8 mouse cellular contexts compared by ENCODE assay signal in the genomic region with DNA sequence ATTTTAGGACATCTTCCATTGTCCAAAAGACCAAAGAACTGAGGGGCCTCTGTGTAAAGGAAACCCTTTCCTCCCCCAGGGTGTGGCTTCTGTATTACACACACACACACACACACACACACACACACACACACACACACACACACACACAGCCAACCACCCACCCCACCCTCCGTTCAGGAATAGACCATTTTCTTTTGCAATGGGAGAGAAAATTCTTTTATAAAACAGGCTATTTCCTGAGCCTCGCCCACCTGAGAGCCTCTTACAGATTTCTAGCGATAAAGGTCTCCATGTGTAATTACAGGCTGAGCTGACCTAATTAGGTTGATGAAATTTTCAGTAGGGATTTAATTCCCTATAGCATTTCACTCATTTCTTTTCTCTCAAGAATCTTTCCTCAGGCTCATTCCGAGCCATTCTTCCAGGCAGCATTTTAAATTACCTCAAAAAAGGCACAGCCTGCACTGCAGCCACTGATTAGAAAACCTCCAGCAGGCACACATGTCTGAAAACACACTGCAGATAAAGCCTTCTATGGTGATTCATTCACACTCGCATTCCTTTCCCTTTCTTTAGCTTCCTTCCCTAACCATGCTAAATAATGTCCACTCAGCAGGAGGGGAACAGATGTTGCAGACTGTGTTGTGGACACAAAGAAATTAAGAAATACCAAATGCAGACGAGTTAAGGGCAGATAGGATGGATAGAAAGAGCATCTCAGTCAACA.
DNase-seq lines count a peak whose midpoint lies in the region; ATAC-seq and TF ChIP-seq lines count a peak whose summit lies in the region.

No protein-coding gene starts in this region.

- H3K27me3 ChIP-seq in stomach, embryonic 16.5 days (ENCODE audit: control insufficient read depth, insufficient read depth, low read length) = no peaks in the 10 kb centered on the region
- no peaks in the 10 kb centered on the region for H3K27me3 ChIP-seq in stomach, postnatal 0 days (ENCODE audit: control insufficient read depth, insufficient read depth, low read length)
- peaks cover 71% of the 10 kb centered on the region for H3K27me3 ChIP-seq in forebrain, embryonic 10.5 days (ENCODE audit: poor library complexity, severe bottlenecking)
- no peaks in the 10 kb centered on the region for H3K27me3 ChIP-seq in midbrain, embryonic 10.5 days (ENCODE audit: low read depth, poor library complexity, severe bottlenecking)

- H3K4me2 ChIP-seq in stomach, embryonic 16.5 days (ENCODE audit: low read depth, low read length) = no peak overlapping the region
- no peak overlapping the region for H3K4me2 ChIP-seq in stomach, postnatal 0 days (replicated peaks; ENCODE audit: low read depth)

- no peak for ATAC-seq in stomach, embryonic 16.5 days (ENCODE audit: insufficient read depth, low FRiP score)
- ATAC-seq in stomach, postnatal 0 days (ENCODE audit: low FRiP score, low TSS enrichment) = no peak

- 33% methylated on average over 6 of the region's 6 CpGs for WGBS in stomach, embryonic 16.5 days
- WGBS in stomach, postnatal 0 days = 33% methylated on average over 6 of the region's 6 CpGs
- WGBS in forebrain, embryonic 10.5 days = 4% methylated on average over 6 of the region's 6 CpGs
- WGBS in midbrain, embryonic 10.5 days = 17% methylated on average over 6 of the region's 6 CpGs

- no peak for TF ChIP-seq EP300 in stomach, postnatal 0 days (optimal IDR thresholded peaks at IDR 0.05)

- H3K36me3 ChIP-seq in stomach, embryonic 16.5 days (ENCODE audit: control insufficient read depth, insufficient read depth, low read length) = no peaks in the 10 kb centered on the region
- H3K36me3 ChIP-seq in stomach, postnatal 0 days (ENCODE audit: control insufficient read depth, insufficient read depth, low read length) = no peaks in the 10 kb centered on the region
- no peaks in the 10 kb centered on the region for H3K36me3 ChIP-seq in forebrain, embryonic 10.5 days (replicated peaks)
- H3K36me3 ChIP-seq in midbrain, embryonic 10.5 days = no peaks in the 10 kb centered on the region

- no peak for DNase-seq in stomach, postnatal 0 days (ENCODE audit: low spot score)
- DNase-seq in forebrain, embryonic 10.5 days (ENCODE audit: extremely low spot score, low spot score) = peak; percentile 55
- DNase-seq in midbrain, embryonic 10.5 days (ENCODE audit: low spot score) = peak; percentile 30
- DNase-seq in B cell, adult 2 months = no peak
- no peak for DNase-seq in kidney, postnatal 36 days
- DNase-seq in ovary, postnatal 10 days (ENCODE audit: low spot score) = no peak
- DNase-seq in gastrocnemius, adult 8-10 months (ENCODE audit: low spot score in 2 of 2) = no peak

- H3K9me3 ChIP-seq in stomach, embryonic 16.5 days (replicated peaks; ENCODE audit: control insufficient read depth, low read length) = no peaks in the 10 kb centered on the region
- no peaks in the 10 kb centered on the region for H3K9me3 ChIP-seq in stomach, postnatal 0 days (ENCODE audit: control insufficient read depth, low read length)
- H3K9me3 ChIP-seq in forebrain, embryonic 10.5 days = no peaks in the 10 kb centered on the region
- no peaks in the 10 kb centered on the region for H3K9me3 ChIP-seq in midbrain, embryonic 10.5 days (replicated peaks)

- no peak overlapping the region for H3K9ac ChIP-seq in stomach, embryonic 16.5 days (ENCODE audit: low read length)
- H3K9ac ChIP-seq in stomach, postnatal 0 days (ENCODE audit: low read length) = no peak overlapping the region

- 0 out of 2 replicates have a peak overlapping the region, but pooled peaks have one; percentile 18 for H3K27ac ChIP-seq in stomach, embryonic 16.5 days (ENCODE audit: low read length)
- no peak overlapping the region for H3K27ac ChIP-seq in stomach, postnatal 0 days (replicated peaks)
- peak overlapping the region; percentile 78 for H3K27ac ChIP-seq in forebrain, embryonic 10.5 days
- peak overlapping the region; percentile 79 for H3K27ac ChIP-seq in midbrain, embryonic 10.5 days (replicated peaks)

- no peak overlapping the region for H3K4me3 ChIP-seq in stomach, embryonic 16.5 days (replicated peaks; ENCODE audit: low read length)
- no peak overlapping the region for H3K4me3 ChIP-seq in stomach, postnatal 0 days (ENCODE audit: low read depth, low read length)
- H3K4me3 ChIP-seq in forebrain, embryonic 10.5 days = peak overlapping the region; percentile 2; the same call in 1 of the 2 replicates
- H3K4me3 ChIP-seq in midbrain, embryonic 10.5 days = peak overlapping the region; percentile 2; the same call in 1 of the 2 replicates

- TF ChIP-seq CTCF in stomach, postnatal 0 days (IDR thresholded peaks at IDR 0.05; ENCODE audit: low read depth) = no peak

- H3K4me1 ChIP-seq in stomach, embryonic 16.5 days (ENCODE audit: control insufficient read depth, insufficient read depth, low read length) = no peaks in the 10 kb centered on the region
- no peaks in the 10 kb centered on the region for H3K4me1 ChIP-seq in stomach, postnatal 0 days (replicated peaks; ENCODE audit: control insufficient read depth, insufficient read depth)
- H3K4me1 ChIP-seq in forebrain, embryonic 10.5 days = peaks cover 36% of the 10 kb centered on the region
- H3K4me1 ChIP-seq in midbrain, embryonic 10.5 days = peaks cover 28% of the 10 kb centered on the region

Comparison
In these comparisons a context has a peak if more than half of its experiments do, and no peak if none do; other contexts are left out.
1. H3K4me3 ChIP-seq: peak in forebrain, embryonic 10.5 days (single experiment) and midbrain, embryonic 10.5 days (single experiment); none in stomach, embryonic 16.5 days (single experiment) and stomach, postnatal 0 days (single experiment).
2. DNase-seq: peak in forebrain, embryonic 10.5 days (single experiment) and midbrain, embryonic 10.5 days (single experiment); none in stomach, postnatal 0 days (single experiment), B cell, adult 2 months (0 of 2), kidney, postnatal 36 days (0 of 2), ovary, postnatal 10 days (single experiment) and gastrocnemius, adult 8-10 months (0 of 2).